Comparison of ENCODE assay signal across 9 mouse cellular contexts in the genomic region with DNA sequence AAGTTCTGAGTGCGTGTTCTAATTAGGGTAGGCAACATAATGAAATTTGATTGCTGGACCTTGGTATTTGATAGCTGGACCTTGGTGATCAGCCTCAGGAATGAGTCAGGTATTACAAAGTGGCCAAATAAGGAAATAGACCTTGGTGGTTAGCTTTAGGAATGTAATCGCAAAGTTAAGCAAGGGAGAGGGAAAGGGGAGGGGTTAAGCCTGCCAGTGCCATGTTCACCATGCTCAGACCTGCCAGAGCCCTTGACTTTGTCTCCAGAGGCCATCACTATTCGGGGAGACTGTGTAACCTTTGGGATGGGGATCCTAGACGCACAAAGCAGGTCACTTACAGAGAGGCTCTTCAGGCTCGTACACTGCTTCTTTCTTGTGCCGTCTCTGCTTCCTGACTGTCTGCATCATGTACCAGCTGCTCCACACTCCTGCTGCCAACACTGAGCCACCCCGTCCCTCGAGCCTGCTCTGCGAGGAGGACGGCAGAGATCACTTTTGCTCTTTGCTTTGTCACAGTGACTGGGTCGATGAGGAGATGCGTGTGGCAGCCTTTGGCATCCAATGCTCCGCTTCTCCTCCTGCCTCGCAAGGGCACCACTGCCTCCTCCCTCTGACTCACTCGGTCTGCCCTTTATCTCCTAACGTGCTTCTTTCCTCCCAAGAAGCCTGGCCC.
DNase-seq lines count a peak whose midpoint lies in the region; ATAC-seq and TF ChIP-seq lines count a peak whose summit lies in the region.
"Had no signal": no experiment of that assay in that cellular context is flagged by ENCODE, and none has a peak within 500 bp of the region (broad histone marks: within the 10 kb centered on the region; RNA-seq: fewer than 3 reads in every experiment).

No protein-coding gene starts in this region.

- H3K4me2 ChIP-seq in hindbrain, postnatal 0 days (ENCODE audit: low read depth, low read length), result no peak overlapping the region
- H3K4me2 ChIP-seq in hindbrain, embryonic 11.5 days (replicated peaks; ENCODE audit: low read depth, low read length), result no peak overlapping the region

- H3K9ac ChIP-seq in hindbrain, postnatal 0 days (replicated peaks; ENCODE audit: low read length), result no peak overlapping the region
- H3K9ac ChIP-seq in hindbrain, embryonic 11.5 days (ENCODE audit: low read depth, low read length), result no peak overlapping the region

- H3K36me3 ChIP-seq in hindbrain, postnatal 0 days (ENCODE audit: insufficient read depth, low read length), result no peaks in the 10 kb centered on the region
- H3K36me3 ChIP-seq in hindbrain, embryonic 11.5 days (ENCODE audit: control insufficient read depth, insufficient read depth, low read length), result no peaks in the 10 kb centered on the region

- intact Hi-C loops in gastrocnemius, adult 2 months (cut with DNase I), result no loop called here

- no peaks in the 10 kb centered on the region for H3K4me1 ChIP-seq in hindbrain, postnatal 0 days (ENCODE audit: insufficient read depth, low read length)
- H3K4me1 ChIP-seq in hindbrain, embryonic 11.5 days (replicated peaks; ENCODE audit: control insufficient read depth, insufficient read depth, low read length), result no peaks in the 10 kb centered on the region

- ATAC-seq in hindbrain, postnatal 0 days, result peak; percentile 61
- no peak for ATAC-seq in hindbrain, embryonic 11.5 days (ENCODE audit: low FRiP score)

- 53% methylated on average over 16 of the region's 16 CpGs for WGBS in hindbrain, postnatal 0 days
- WGBS in hindbrain, embryonic 11.5 days, result 86% methylated on average over 16 of the region's 16 CpGs

- no peak overlapping the region for H3K27ac ChIP-seq in hindbrain, postnatal 0 days
- H3K27ac ChIP-seq in hindbrain, embryonic 11.5 days (ENCODE audit: low read depth, low read length), result no peak overlapping the region
- H3K27ac ChIP-seq in gastrocnemius, adult 2 months, result no peak overlapping the region

- no peaks in the 10 kb centered on the region for H3K9me3 ChIP-seq in hindbrain, postnatal 0 days (ENCODE audit: low read length)
- no peaks in the 10 kb centered on the region for H3K9me3 ChIP-seq in hindbrain, embryonic 11.5 days (ENCODE audit: control insufficient read depth, low read length)

- DNase-seq in hindbrain, postnatal 0 days (ENCODE audit: low spot score), result peak; percentile 46
- DNase-seq in hindbrain, embryonic 11.5 days (ENCODE audit: low spot score), result no peak
- peak; percentile 64 for DNase-seq in adrenal gland, postnatal 14 days
- DNase-seq in layer of hippocampus, adult 18-20 months (ENCODE audit: low spot score in 2 of 2), result peak; percentile 53 to 66
- peak; percentile 65 for DNase-seq in right cerebral cortex, adult 18-20 months
- DNase-seq in kidney, postnatal 36 days, result no peak
- no peak for DNase-seq in adipocyte (ENCODE audit: low spot score)
- no peak for DNase-seq in gastrocnemius, adult 2 months
- DNase-seq: heart, postnatal 4 days had no signal

- no peaks in the 10 kb centered on the region for H3K27me3 ChIP-seq in hindbrain, postnatal 0 days (ENCODE audit: insufficient read depth, low read length)
- H3K27me3 ChIP-seq in hindbrain, embryonic 11.5 days (ENCODE audit: control insufficient read depth, insufficient read depth, low read length), result no peaks in the 10 kb centered on the region

- TF ChIP-seq CTCF in hindbrain, postnatal 0 days (IDR thresholded peaks at IDR 0.05; ENCODE audit: low read depth), result no peak
- no peak for TF ChIP-seq CTCF in gastrocnemius, adult 2 months (IDR thresholded peaks at IDR 0.05)

- H3K4me3 ChIP-seq in hindbrain, postnatal 0 days (ENCODE audit: low read length), result no peak overlapping the region
- no peak overlapping the region for H3K4me3 ChIP-seq in hindbrain, embryonic 11.5 days (ENCODE audit: low read depth, low read length)
- no peak overlapping the region for H3K4me3 ChIP-seq in gastrocnemius, adult 2 months

Comparison
In these comparisons a context has a peak if more than half of its experiments do, and no peak if none do; other contexts are left out.
1. DNase-seq: peak in hindbrain, postnatal 0 days (single experiment), adrenal gland, postnatal 14 days (single experiment), layer of hippocampus, adult 18-20 months (2 of 2) and right cerebral cortex, adult 18-20 months (single experiment); none in hindbrain, embryonic 11.5 days (single experiment), kidney, postnatal 36 days (0 of 2), adipocyte (single experiment) and gastrocnemius, adult 2 months (single experiment).